Mouse (Mus musculus): Measurements from ENCODE around the gene Kcna5. TPM values are rescaled to one million over a fixed set of nuclear protein-coding genes. Genes with fewer than 3 reads are reported as not detected.

The Kcna5 gene
- polyA plus RNA-seq (2012; ENCODE audit: low replicate concordance): not detected in 2 replicates

GRCm38 (mm10) chr6:126535208-126535910 lies at the start of gene Kcna5:
Kcna5 (minus strand) TSS chr6:126535412.

Other genes with a start within 250 kb of the Kcna5 start
- gene Kcna1, start 111.0 kb upstream of the Kcna5 start, polyA plus RNA-seq (2012; ENCODE audit: low replicate concordance): not detected in 2 replicates
- gene Kcna6, start 205.3 kb upstream of the Kcna5 start, polyA plus RNA-seq (2012; ENCODE audit: low replicate concordance): not detected in 2 replicates